Mouse (Mus musculus) right cerebral cortex, postnatal 10 days (tissue): ENCODE data around the gene Gkap1.

Source experiments
- DNase-seq, 2 experiments: peaks; one replicate each; pipeline ENCODE4 v3.0.0; 2021; ENCODE audit warnings: low spot score in 2 of 2

Gkap1 gene

GRCm38 (mm10) chr13:58201908-58202307 lies 73.6 kb downstream of the Gkap1 start:
- DNase-seq, result no peak

GRCm38 (mm10) chr13:58201343-58201742 lies 74.2 kb downstream of the Gkap1 start:
- no peak for DNase-seq

GRCm38 (mm10) chr13:58197981-58198640 lies 77.4 kb downstream of the Gkap1 start:
- DNase-seq, result no peak

- no peak for DNase-seq
Observed at GRCm38 (mm10) chr13:58197211-58197610, 78.3 kb downstream of the Gkap1 start.

GRCm38 (mm10) chr13:58194908-58195307 lies 80.6 kb downstream of the Gkap1 start:
- DNase-seq, result no peak

- DNase-seq, result no peak
Observed at GRCm38 (mm10) chr13:58193221-58193620, 82.3 kb downstream of the Gkap1 start.

GRCm38 (mm10) chr13:58192146-58192545 lies 83.4 kb downstream of the Gkap1 start:
- DNase-seq, result no peak

GRCm38 (mm10) chr13:58191516-58191915 lies 84.0 kb downstream of the Gkap1 start:
- no peak for DNase-seq

- DNase-seq, result peak in 1 of 2 experiments; percentile 54
Observed at GRCm38 (mm10) chr13:58189473-58189872, 86.0 kb downstream of the Gkap1 start.

- DNase-seq, result peak; percentile 82 to 85
Observed at GRCm38 (mm10) chr13:58188412-58188811, 87.1 kb downstream of the Gkap1 start.

GRCm38 (mm10) chr13:58187751-58188150 lies 87.7 kb downstream of the Gkap1 start:
- DNase-seq, result no peak

GRCm38 (mm10) chr13:58186281-58186680 lies 89.2 kb downstream of the Gkap1 start:
- no peak for DNase-seq

GRCm38 (mm10) chr13:58184111-58184510 lies 91.4 kb downstream of the Gkap1 start:
- DNase-seq, result no peak
